Mouse (Mus musculus): Measurements from ENCODE around the gene AC131692.1.

Gene AC131692.1

DNA sequence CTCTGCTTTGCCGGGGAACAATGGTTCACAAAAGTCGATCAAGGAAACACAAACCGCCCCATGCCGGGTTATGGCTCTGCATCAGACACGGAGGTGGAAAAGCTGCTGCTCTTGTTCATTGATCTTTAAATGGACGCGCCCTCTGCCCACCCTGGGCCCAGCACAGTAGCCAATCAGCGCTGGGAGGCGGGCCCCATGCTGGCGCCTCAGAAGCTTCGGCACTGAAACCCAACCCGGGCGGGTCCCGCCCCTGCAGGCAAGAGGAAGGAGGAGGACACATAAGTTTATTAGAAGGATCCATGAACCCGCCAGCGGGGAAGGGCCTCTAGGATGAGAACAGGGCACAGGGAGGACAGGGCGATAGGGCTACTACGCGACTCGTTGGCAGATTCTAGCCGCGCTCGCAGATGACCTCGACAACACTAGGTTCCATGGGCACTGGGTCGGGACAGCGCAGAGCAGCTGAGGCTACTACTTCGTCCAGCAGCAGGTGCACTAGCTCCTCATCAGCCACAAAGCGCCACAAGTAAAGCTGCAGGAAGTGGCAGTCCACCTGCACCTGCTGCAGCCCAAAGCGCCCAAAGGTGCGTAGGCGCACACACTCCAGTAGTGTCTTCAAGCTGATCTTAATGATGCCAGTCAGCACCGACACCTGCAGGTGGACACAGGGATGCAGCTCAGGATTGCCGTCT is 26.3 kb upstream of the AC131692.1 start, which contains the start of gene Tm7sf2:
TSS of gene Tm7sf2 (minus strand) at position 650 of the 692 bp plus-strand sequence.
- peak; percentile 96 to 97 for DNase-seq (ENCODE audit: inconsistent age in 2 of 2, low spot score in 1 of 2)

DNA sequence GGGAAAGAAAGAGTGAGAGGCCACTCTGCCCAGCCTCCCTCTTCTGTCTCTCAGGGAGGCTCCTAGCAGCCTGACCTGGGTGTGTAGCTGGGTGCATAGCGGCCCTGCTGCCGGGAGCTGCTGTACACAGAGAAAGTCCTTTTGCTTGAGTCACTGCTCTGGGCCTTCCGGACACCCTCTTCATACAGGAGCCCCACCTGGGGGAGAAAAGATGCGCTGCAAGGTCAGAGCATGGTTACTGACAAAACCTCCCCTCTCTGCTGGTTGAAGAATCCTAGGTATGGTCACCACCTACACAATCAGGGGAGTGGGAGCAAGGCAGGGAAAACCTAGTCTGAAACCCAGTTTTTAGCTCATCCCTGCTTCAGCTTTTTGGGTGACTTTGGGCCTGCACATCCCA is 25.3 kb upstream of the AC131692.1 start:
- DNase-seq (ENCODE audit: inconsistent age in 2 of 2, low spot score in 1 of 2) = no peak

DNA sequence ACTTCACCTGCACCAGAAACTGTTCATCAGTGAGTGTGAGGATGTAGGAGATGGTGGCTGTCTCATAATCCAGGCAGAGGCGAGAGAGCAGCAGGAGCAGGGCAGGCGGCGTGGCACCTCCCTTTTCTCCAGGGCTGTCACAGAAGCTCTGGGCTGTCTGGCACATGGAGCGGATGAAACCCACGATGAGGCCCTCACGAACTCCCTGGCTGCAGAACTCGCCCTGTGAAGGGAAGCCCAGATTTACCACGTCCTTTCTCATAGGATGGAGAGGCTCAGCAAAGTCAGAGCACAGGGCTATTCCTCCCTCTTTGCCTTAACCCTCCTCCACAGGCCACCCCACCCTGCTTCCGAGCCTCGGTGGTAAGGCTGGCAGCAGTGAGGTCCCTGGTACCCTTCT is 24.4 kb upstream of the AC131692.1 start:
- no peak for DNase-seq (ENCODE audit: inconsistent age in 2 of 2, low spot score in 1 of 2)

DNA sequence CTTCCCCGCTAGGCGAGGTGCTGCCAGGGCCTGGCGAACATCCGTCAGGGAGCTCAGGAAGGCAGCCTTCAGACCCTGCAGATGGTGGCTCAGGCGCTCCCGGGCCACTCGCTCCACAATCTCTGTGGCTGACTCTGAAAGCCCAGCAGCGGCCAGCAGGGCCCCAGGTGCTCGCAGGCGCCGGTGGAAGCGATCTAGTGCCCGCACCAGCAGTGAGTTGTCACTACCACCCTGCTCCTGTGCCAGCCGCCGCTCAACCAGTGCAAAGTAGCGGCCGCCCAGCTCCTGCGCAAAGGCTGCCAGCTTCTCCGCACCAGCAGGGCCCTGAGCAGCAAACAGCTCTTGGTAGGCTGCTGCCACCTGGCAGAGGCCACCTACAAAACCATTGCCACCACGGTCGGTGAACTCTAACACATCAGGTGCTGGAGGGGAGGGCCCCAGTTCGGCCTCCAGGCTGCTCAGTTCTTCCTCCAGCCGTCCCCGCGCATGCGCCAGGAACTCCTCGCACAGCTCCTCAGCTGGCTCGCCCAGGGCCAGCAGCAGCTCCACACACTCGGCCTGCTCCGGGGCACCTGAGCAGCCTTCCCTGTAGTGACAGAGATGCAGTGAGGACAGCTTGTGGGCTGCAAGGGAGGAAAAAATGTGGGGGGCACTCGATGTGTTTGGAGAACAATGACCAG is 23.5 kb upstream of the AC131692.1 start:
- DNase-seq (ENCODE audit: inconsistent age in 2 of 2, low spot score in 1 of 2) = no peak

DNA sequence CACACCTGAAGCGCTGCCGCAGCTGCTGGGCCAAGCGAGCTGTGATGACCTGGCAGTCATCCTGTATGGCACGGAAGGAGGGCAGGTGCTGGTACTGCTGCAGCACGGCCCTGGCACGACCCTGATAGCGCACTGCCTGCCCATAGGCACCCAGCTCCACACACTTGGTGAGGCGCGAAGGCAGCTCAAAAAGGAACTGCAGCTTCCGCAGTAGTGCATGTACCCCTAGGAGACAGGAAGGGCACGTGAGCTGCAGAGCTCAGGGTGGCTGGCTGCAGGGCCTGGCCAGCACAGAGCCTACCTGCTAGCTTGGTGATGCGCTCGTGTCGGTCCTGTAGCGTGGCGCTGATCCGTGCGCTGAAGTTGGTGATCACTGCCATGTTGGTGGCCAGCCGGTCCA is 23.0 kb upstream of the AC131692.1 start:
- no peak for DNase-seq (ENCODE audit: inconsistent age in 2 of 2, low spot score in 1 of 2)

DNA sequence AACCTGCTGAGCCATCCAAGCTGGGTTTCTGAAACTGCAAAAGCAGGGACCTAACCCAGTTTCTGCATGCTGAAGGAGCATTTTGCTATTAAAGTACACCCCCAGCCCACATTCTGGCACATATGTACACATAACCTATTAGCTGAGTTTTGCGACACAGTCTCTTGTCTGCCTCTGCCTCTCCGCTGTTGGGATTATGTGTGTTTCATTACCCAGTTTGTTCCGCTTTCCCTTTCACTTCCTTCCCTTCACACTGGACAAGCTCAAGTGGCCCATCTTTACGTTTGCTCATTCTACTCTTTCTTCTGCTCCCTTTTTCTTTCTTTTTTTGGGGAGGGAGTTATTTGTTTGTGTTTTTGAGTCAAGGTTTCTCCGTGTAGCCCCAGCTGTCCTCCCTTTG is 20.3 kb upstream of the AC131692.1 start:
- DNase-seq (ENCODE audit: inconsistent age in 2 of 2, low spot score in 1 of 2) = no peak

DNA sequence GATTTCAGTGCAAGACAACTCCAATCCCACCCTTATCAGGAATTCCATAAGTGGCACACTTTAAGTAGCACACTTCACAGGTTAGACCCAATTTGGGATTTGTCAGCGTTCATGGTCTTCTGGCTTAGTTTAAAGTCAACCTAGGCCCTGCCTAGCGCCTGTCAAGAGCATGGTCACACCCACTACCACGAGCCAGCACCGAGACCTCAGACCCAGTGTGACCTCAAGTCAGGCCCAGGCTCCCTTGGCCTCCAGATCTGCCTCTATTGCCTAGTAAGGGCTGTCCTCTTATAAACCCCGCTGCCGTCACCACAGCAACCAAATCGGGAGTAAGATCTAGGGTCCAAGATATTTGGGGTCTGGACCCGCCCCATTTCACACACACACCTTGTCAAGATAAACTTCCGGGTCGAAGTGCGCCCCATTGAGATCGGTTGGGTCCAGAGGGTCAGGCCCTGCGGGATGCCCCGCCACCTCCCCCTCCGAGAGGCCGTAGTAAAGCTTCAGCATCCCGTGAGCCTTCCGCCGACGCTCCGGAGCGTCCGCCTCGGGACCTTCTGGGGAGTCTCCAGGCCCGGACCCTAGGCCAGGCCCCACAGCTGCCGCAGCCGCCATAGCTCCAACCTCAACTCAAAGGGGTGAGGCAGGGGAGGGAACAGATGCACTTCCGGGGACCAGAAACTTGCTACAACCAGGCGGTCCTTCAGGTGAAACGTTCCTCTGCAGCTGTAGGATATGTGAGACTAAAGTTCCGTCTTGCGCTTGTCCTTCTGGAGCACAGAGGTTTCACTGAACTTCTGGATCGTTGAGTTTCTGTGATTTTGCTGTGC is 17.4 kb upstream of the AC131692.1 start, which contains the start of gene Vps51:
TSS of gene Vps51 (minus strand) at position 668 of the 830 bp plus-strand sequence.
- peak; percentile 87 to 96 for DNase-seq (ENCODE audit: inconsistent age in 2 of 2, low spot score in 1 of 2)

DNA sequence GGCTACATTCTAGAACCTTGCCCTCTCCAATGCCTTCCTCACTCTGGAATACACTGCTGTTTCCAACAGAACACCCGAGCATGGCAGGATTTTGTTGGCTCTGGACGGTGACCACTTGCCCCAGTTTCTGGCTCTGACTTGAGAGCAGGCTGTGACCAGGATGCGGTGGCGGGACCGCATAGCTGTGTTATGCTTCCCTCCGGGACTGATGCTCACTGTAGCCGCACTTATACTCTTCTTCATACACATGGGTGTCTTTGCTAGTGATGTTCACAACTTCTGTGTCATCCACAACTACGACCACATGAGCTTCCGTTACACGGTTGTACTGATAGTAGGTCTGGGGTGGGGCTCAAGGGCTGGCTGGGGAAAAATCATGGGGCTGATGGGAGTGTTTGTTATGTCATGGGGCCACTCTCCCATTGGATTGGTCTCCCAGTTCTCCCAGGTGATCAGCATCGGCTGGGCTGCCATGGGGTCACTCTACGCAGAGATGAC is 14.2 kb upstream of the AC131692.1 start, which contains the start of gene Tmem262:
TSS of gene Tmem262 (plus strand) at position 51 of the 498 bp plus-strand sequence.
- DNase-seq (ENCODE audit: inconsistent age in 2 of 2, low spot score in 1 of 2) = no peak

DNA sequence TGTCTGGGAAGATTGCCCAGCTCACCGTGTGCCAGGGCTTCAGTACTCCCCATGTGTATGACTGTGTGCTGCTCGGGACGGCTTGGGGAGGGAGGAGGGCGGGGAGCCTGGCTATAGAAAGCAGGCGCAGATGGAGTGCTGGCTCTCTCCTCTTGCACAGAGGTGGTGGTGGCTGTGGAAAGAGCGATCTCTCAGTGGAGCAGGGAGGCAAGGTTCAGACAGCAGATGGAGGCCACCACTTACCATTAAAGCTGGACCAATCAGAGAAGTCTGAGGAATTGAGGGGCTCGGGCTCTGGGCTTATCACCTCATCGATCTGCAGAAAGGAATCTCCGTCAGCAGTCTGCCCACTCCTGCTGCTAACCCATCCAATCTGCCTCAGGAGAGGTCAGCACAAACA is 12.1 kb upstream of the AC131692.1 start, which contains the start of gene Gm28374:
TSS of gene Gm28374 (minus strand) at position 101 of the 400 bp plus-strand sequence.
- no peak for DNase-seq (ENCODE audit: inconsistent age in 2 of 2, low spot score in 1 of 2)

DNA sequence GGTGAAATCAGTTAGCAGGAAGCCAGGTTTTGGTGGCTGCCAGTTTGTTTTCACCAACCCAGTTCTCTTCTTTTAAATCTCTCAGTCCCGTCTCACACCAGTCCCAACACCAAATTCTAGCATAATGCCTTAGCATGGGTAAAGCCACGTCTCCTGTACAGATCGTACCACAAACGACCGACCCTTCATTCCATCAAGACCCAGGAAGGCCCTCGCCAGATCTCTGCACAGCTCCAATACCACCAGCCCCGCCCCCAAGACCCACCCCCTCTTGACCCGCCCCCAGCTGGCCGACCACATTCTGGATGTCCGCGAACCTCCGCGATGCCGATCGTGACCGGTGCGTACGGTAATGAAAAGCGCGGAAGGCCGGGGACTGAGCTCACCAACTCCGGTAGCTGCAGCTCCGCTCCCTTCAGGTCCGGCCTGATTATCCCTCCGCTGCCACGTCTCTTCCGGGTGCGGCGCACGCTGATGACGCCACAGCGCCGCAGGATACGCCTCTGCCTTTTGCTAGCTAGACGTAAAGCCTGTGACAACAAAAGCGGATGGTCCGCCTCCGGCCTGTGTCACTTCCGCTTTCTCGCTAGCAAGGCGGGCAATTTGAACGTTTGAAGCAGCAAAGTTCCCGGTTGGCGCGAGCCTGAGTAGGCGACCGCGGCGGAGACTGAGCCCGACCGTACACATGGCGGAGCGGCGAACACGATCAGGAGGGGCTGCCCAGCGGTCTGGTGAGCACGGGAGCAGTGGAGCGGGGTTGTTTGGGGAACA is 9.6 kb upstream of the AC131692.1 start, which contains the start of the genes Zfpl1 and Cdca5:
TSS of gene Zfpl1 (minus strand) at position 479 of the 771 bp plus-strand sequence.
TSS of gene Cdca5 (plus strand) at position 506 of the 771 bp plus-strand sequence.
- DNase-seq (ENCODE audit: inconsistent age in 2 of 2, low spot score in 1 of 2) = peak; percentile 96 to 98

DNA sequence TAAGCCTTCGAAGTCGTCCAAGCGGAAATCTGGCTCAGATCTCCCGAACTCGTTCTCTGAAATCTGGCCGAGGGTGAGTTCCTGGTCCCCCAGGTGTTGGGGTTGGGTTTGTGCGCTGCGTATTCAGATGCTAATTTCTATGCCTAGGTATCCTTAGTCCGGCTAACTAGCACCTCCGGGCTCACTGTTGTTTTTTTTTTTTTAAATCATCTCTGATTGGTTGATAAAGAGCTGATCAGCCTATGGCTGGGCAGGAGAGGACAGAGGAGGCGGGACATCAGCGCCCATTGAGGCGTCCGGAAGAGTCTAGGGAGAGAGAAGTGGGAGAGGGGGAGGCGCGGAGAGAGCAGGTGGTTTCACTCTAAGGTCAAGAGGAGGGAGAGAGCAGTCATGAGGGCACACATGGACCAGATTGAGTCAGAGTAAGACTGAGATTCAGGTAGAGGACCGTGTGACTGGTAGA is 8.8 kb upstream of the AC131692.1 start:
- DNase-seq (ENCODE audit: inconsistent age in 2 of 2, low spot score in 1 of 2) = peak; percentile 44 to 81

DNA sequence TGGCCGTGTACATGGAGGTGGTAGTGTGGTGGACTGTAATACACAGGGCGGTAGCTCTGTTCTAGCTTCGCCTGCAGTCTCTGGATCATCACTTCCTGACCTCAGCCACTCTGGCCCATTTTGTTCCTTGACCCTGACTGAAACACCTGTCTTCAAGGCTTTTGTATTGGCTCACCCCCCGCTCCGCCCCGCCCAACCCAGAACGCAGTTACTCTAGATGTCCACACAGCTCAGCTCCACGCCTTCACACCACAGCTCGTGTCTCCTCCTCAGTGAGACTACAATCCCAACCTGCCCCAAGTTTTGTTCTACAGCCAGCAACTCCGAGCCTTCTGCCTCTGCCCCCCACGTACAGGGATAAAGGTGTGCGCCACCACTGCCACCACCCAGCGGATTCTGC is 5.4 kb upstream of the AC131692.1 start:
- DNase-seq (ENCODE audit: inconsistent age in 2 of 2, low spot score in 1 of 2) = no peak

DNA sequence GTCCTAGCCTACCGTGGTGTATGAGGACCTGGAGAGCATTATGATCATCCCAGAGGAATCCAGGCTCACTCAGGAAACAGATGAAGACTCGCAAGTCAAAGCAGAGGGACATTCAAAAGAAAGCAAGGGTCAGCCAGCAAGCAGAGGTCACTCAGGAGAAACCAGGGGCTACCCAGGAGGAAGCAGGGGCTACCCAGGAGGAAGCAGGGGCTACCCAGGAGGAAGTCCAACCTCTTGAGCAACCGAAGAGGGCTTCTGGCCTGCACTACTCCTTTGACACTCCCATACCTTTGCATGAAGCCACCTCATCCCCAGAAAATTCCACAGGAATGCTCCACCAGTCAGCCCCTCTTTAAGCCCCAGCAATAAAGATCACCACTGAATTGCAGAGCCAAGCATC is 3.6 kb downstream of the AC131692.1 start:
- DNase-seq (ENCODE audit: inconsistent age in 2 of 2, low spot score in 1 of 2) = peak in 1 of 2 experiments; percentile 41

DNA sequence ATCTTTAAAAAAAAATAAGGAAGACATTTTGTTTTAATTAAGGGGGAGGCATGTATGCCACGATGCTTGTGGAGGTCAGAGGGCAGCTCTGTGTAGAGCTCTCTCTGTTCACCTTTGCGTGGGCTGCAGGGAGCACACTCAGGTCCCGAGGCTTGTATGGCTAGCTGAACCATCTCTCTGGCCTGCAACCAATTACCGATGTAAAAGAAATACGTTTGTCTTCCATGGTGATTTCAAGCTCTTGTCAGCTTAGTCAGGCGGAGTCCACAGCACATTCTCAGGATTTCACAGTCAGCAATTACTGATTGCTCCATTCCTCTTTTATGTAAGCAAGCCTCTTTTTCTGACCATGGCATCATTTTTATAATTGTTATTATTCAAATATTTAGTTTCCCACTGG is 7.0 kb downstream of the AC131692.1 start:
- DNase-seq (ENCODE audit: inconsistent age in 2 of 2, low spot score in 1 of 2) = no peak

DNA sequence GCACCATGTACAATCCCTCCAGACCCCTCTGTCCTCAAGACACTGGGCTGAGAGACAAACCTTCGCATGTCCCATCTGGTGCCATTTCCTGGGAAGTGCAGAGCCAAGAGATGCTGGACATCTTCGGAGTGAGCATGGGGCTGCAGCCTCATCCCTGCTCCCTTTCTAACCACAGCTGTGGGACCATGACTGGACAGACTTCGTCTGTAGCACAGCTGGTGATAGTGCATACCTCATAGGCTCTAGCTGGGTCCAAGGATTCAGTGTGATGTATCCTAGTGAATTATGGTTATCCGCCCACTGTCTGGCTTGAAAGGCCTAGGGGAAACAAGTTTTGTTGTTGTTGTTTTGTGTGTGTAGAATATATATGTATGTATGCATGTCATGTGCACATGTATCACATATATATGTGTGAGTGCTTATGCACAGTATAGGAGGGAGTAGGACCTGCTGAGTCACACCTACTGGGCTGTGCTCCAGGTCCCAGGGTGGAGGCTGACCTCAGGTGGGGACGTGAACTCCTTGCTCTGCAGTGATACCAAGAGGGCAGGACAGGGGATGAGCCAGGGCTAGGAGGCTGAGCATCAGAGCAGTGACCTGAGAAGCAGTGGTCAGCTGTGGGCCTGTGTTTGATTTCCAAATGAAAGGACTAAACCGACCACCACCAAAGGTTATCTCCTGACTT is 8.1 kb downstream of the AC131692.1 start:
- DNase-seq (ENCODE audit: inconsistent age in 2 of 2, low spot score in 1 of 2) = no peak

DNA sequence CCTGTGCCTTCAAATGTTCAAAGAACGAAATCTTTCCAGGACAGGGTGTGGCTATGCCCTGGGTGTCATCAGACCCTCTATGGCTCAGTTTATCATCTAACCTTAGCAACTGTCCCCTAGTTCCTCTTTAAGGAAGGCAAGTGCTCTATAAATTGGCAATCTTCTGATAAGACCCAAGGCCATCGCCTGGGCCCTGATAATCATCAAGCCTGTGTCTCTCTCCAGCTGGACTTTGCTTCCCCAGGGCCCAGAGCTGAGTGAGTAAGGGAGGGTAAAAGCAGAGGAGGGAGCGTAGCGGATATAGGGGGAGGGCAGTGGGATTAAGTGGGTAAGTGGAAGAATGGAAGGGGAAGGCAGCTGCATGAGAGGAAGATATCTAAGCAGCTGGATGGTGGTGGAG is 10.3 kb downstream of the AC131692.1 start:
- no peak for DNase-seq (ENCODE audit: inconsistent age in 2 of 2, low spot score in 1 of 2)

DNA sequence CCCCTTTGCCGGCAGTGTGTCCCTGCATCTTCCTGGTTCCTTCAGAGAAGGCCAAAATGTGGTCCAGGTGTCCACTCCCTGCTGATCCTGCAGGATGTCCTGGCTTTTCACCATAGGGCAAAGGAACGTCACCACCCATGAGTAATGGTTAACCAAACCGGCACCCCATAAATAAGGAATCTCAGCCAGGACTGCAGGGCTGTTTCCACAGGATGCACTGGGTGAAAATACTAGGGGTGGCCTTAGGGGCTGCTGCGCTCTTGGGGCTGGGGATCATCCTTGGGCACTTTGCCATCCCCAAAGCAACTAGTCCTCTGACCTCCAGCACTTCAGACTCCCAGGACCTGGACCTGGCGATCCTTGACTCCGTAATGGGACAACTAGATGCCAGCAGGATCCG is 11.4 kb downstream of the AC131692.1 start, which contains the start of gene Naaladl1:
TSS of gene Naaladl1 (plus strand) at position 197 of the 400 bp plus-strand sequence.
- DNase-seq (ENCODE audit: inconsistent age in 2 of 2, low spot score in 1 of 2) = no peak

DNA sequence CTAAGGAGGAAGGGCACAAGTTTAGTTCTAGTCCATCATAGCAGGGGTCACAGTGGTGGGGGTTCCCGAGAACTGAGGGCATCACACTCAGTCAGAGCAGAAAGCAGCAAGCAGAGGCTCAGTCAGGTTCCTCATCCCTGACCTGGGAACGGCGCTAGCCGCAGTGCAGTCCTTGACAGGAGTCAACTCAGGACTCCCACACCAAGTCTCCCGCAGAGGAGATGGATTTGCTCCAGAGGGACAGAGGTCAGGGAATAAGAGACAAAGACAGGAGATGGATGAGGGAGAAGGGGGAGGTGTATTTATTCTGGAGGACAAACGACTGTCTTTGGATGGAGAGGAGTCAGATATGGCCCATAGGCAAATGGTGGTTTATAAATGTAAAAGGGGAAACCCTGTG is 18.9 kb downstream of the AC131692.1 start:
- DNase-seq (ENCODE audit: inconsistent age in 2 of 2, low spot score in 1 of 2) = no peak

DNA sequence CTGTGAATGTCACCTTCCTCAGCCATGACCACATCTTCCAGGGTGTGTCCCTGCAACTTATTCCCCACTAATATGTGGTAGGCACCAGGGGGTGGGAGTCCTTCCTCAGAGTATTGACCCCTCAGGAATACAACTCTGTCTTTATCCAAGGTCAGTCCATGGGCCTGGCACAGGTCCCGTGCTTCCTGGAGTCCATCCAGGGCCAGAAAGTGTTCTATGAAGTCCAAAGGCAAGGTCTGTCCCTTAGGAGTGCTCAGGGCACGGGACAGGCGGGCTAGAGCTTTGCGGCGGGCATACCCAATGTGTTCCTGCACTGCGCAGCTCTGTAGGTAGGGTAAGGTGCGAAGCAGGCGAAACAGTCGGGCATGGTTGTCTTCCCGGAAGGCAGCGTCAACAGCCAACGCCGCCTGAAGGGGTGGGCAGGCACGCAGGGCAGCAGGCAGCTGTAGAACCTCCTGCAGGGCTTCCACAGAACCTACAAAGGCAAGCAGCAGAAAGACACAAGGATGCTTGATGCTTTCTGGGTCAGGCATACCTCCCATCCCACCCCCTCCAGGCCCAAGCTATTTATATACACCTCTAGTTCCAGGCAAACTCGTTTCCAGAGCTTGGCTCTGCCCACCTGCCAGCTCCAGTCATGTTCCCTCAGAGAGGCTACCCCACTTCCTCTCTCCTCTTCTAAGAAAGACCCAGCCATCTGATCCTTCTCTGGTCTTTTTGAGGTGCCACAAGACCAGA is 22.1 kb downstream of the AC131692.1 start:
- DNase-seq (ENCODE audit: inconsistent age in 2 of 2, low spot score in 1 of 2) = peak; percentile 38 to 65

All from adrenal gland, adult (tissue).